Mouse (Mus musculus): ENCODE data around the gene Rhoq. TPM values are rescaled to one million over a fixed set of nuclear protein-coding genes. Genes with fewer than 3 reads are reported as not detected.

Gene Rhoq
- total RNA-seq, 1 experiment from 2014 or later, result 12.7 TPM

- ATAC-seq (replicated peaks in 1 of 2; ENCODE audit: insufficient read depth in 1 of 2, low FRiP score in 2 of 2, low TSS enrichment in 1 of 2, low read depth in 1 of 2, poor library complexity in 2 of 2, severe bottlenecking in 2 of 2), result no peak
Measured at GRCm38 (mm10) chr17:86957239-86957638, 5.6 kb upstream of the Rhoq start.

GRCm38 (mm10) chr17:86957968-86958367 is 4.9 kb upstream of the Rhoq start:
- ATAC-seq (replicated peaks in 1 of 2; ENCODE audit: insufficient read depth in 1 of 2, low FRiP score in 2 of 2, low TSS enrichment in 1 of 2, low read depth in 1 of 2, poor library complexity in 2 of 2, severe bottlenecking in 2 of 2), result peak; percentile 83 to 84

GRCm38 (mm10) chr17:86961301-86961841 is 1.5 kb upstream of the Rhoq start:
- no peak; a peak in 1 of 4 replicates for ATAC-seq (replicated peaks in 1 of 2; ENCODE audit: insufficient read depth in 1 of 2, low FRiP score in 2 of 2, low TSS enrichment in 1 of 2, low read depth in 1 of 2, poor library complexity in 2 of 2, severe bottlenecking in 2 of 2)

- peak; percentile 33 to 46 for ATAC-seq (replicated peaks in 1 of 2; ENCODE audit: insufficient read depth in 1 of 2, low FRiP score in 2 of 2, low TSS enrichment in 1 of 2, low read depth in 1 of 2, poor library complexity in 2 of 2, severe bottlenecking in 2 of 2)
Measured at GRCm38 (mm10) chr17:86962297-86962893, 487 bp upstream of the Rhoq start.

GRCm38 (mm10) chr17:86963586-86963902 is 662 bp downstream of the Rhoq start:
- ATAC-seq (replicated peaks in 1 of 2; ENCODE audit: insufficient read depth in 1 of 2, low FRiP score in 2 of 2, low TSS enrichment in 1 of 2, low read depth in 1 of 2, poor library complexity in 2 of 2, severe bottlenecking in 2 of 2), result no peak

GRCm38 (mm10) chr17:86964041-86964440 is 1.2 kb downstream of the Rhoq start:
- no peak for ATAC-seq (replicated peaks in 1 of 2; ENCODE audit: insufficient read depth in 1 of 2, low FRiP score in 2 of 2, low TSS enrichment in 1 of 2, low read depth in 1 of 2, poor library complexity in 2 of 2, severe bottlenecking in 2 of 2)

- ATAC-seq (replicated peaks in 1 of 2; ENCODE audit: insufficient read depth in 1 of 2, low FRiP score in 2 of 2, low TSS enrichment in 1 of 2, low read depth in 1 of 2, poor library complexity in 2 of 2, severe bottlenecking in 2 of 2), result peak; percentile 66 to 71
Measured at GRCm38 (mm10) chr17:86964502-86964901, 1.6 kb downstream of the Rhoq start.

GRCm38 (mm10) chr17:86965121-86965520 is 2.2 kb downstream of the Rhoq start:
- no peak for ATAC-seq (replicated peaks in 1 of 2; ENCODE audit: insufficient read depth in 1 of 2, low FRiP score in 2 of 2, low TSS enrichment in 1 of 2, low read depth in 1 of 2, poor library complexity in 2 of 2, severe bottlenecking in 2 of 2)

GRCm38 (mm10) chr17:86966040-86966439 is 3.2 kb downstream of the Rhoq start:
- ATAC-seq (replicated peaks in 1 of 2; ENCODE audit: insufficient read depth in 1 of 2, low FRiP score in 2 of 2, low TSS enrichment in 1 of 2, low read depth in 1 of 2, poor library complexity in 2 of 2, severe bottlenecking in 2 of 2), result no peak

GRCm38 (mm10) chr17:86967048-86967447 is 4.2 kb downstream of the Rhoq start:
- no peak for ATAC-seq (replicated peaks in 1 of 2; ENCODE audit: insufficient read depth in 1 of 2, low FRiP score in 2 of 2, low TSS enrichment in 1 of 2, low read depth in 1 of 2, poor library complexity in 2 of 2, severe bottlenecking in 2 of 2)

GRCm38 (mm10) chr17:86967536-86968525 is 4.9 kb downstream of the Rhoq start:
- ATAC-seq (replicated peaks in 1 of 2; ENCODE audit: insufficient read depth in 1 of 2, low FRiP score in 2 of 2, low TSS enrichment in 1 of 2, low read depth in 1 of 2, poor library complexity in 2 of 2, severe bottlenecking in 2 of 2), result no peak

GRCm38 (mm10) chr17:86968581-86968980 is 5.7 kb downstream of the Rhoq start:
- no peak for ATAC-seq (replicated peaks in 1 of 2; ENCODE audit: insufficient read depth in 1 of 2, low FRiP score in 2 of 2, low TSS enrichment in 1 of 2, low read depth in 1 of 2, poor library complexity in 2 of 2, severe bottlenecking in 2 of 2)

- ATAC-seq (replicated peaks in 1 of 2; ENCODE audit: insufficient read depth in 1 of 2, low FRiP score in 2 of 2, low TSS enrichment in 1 of 2, low read depth in 1 of 2, poor library complexity in 2 of 2, severe bottlenecking in 2 of 2), result peak; percentile 77 to 82
Measured at GRCm38 (mm10) chr17:86969582-86969981, 6.7 kb downstream of the Rhoq start.

GRCm38 (mm10) chr17:86970026-86970750 is 7.3 kb downstream of the Rhoq start:
- no peak for ATAC-seq (replicated peaks in 1 of 2; ENCODE audit: insufficient read depth in 1 of 2, low FRiP score in 2 of 2, low TSS enrichment in 1 of 2, low read depth in 1 of 2, poor library complexity in 2 of 2, severe bottlenecking in 2 of 2)

- ATAC-seq (replicated peaks in 1 of 2; ENCODE audit: insufficient read depth in 1 of 2, low FRiP score in 2 of 2, low TSS enrichment in 1 of 2, low read depth in 1 of 2, poor library complexity in 2 of 2, severe bottlenecking in 2 of 2), result no peak
Measured at GRCm38 (mm10) chr17:86971036-86971435, 8.2 kb downstream of the Rhoq start.

- no peak for ATAC-seq (replicated peaks in 1 of 2; ENCODE audit: insufficient read depth in 1 of 2, low FRiP score in 2 of 2, low TSS enrichment in 1 of 2, low read depth in 1 of 2, poor library complexity in 2 of 2, severe bottlenecking in 2 of 2)
Measured at GRCm38 (mm10) chr17:86971860-86972259, 9.0 kb downstream of the Rhoq start.

GRCm38 (mm10) chr17:86973097-86973496 is 10.2 kb downstream of the Rhoq start:
- ATAC-seq (replicated peaks in 1 of 2; ENCODE audit: insufficient read depth in 1 of 2, low FRiP score in 2 of 2, low TSS enrichment in 1 of 2, low read depth in 1 of 2, poor library complexity in 2 of 2, severe bottlenecking in 2 of 2), result no peak

GRCm38 (mm10) chr17:86976387-86976786 is 13.5 kb downstream of the Rhoq start:
- ATAC-seq (replicated peaks in 1 of 2; ENCODE audit: insufficient read depth in 1 of 2, low FRiP score in 2 of 2, low TSS enrichment in 1 of 2, low read depth in 1 of 2, poor library complexity in 2 of 2, severe bottlenecking in 2 of 2), result no peak
